Mouse (Mus musculus): ENCODE data around the gene Srgap2.

Srgap2 gene

DNA sequence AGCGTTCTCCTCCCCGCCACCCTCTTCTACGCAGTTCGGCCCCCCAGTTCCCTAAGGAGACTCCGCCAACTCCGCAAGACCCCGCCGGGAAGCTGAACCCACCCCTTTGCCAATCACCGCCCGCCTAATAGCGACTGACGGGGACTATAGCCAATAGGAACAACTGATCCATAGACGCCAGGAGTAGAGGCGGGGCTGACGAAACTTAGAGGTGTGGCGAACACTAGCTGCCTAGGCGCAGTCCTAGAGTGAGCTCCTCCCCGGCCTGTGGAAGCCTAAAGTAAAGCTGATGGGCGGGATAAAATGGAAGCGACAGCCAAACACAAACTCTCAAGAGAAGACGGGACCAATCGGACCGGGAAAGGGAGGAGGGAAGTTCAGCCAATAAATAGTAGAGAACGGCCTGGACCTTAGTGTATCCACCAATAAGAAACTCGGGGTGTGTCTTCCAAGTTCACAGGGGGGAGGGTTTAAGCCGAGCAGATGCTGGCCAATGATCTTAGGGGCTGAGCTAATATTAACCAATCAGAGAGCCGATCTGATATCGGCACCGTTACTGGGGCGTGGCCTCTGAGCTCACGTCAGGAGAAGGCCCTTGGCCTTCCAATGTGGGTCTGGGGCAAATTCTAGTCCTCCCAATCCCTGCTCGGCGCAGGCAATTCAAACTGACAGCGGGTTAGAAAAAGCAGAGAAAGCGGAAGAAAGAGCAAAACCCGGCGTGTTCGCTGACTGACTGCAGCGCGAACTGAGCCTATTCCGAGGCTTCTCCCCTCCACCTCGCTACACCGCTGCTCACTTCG lies at the start of gene Srgap2, which contains the start of gene Fam72a:
TSS of gene Srgap2 (minus strand) at position 72 of the 800 bp plus-strand sequence.
TSS of gene Fam72a (plus strand) at position 623 of the 800 bp plus-strand sequence.
- peak; percentile 99 to 100 for DNase-seq (ENCODE audit: low spot score in 2 of 2)

DNA sequence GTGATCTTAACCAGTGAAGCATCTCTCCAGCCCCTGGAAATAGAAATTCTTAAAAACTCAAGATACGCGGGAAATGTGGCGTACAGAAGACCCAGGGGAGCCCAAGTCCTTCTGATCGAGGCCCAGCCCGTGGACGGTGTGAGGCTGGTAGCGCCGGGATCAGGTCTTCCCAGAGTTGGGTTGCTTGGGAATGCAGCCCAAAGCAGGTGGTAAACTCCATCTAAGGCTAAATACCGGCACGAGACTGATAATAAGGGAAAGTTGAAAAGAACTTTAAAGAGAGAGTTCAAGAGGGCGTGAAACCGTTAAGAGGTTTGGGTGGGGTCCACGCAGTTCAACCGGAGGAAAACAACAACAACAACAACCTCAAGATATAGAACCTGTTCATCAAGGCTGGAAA lies 46.6 kb upstream of the Srgap2 start:
- DNase-seq (ENCODE audit: low spot score in 2 of 2) = no peak

DNA sequence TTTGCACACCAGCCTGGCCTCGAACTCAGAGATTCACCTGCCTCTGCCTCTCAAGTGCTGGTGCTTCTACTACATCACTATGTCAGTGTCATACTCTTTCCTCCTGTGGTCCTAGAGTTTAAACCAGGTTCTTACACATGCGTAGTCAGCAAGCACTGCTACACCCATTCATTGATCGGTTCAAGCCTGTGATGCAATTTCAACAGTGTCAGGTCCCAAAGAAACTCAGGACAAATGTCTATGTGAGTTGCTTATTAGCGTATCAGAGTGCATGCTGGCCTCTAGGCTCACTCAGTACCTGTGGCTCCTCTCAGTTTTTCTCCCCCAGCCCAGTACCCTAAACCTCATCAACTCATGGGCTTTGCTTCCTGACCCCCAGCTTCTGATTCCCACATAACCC lies 43.2 kb upstream of the Srgap2 start:
- DNase-seq (ENCODE audit: low spot score in 2 of 2) = no peak

DNA sequence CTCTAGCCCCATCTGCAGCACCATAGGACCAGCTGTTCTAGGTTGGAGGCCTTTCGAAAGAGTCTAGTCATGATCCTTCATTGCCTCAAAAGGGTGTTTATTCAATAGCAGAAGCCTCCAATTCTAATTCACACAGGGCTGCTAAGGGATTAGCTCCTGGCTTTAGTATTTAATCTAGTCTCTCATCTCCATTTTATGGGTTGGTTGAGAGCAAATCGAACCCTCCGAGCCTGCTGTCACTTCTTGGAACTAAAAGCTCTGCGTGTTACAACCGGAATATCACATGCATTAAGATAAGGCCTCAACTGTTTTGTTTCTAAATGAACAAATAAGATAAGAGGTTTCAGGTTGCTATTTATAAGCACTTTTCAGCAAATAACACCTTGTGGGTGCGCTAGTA lies 42.6 kb upstream of the Srgap2 start:
- no peak for DNase-seq (ENCODE audit: low spot score in 2 of 2)

DNA sequence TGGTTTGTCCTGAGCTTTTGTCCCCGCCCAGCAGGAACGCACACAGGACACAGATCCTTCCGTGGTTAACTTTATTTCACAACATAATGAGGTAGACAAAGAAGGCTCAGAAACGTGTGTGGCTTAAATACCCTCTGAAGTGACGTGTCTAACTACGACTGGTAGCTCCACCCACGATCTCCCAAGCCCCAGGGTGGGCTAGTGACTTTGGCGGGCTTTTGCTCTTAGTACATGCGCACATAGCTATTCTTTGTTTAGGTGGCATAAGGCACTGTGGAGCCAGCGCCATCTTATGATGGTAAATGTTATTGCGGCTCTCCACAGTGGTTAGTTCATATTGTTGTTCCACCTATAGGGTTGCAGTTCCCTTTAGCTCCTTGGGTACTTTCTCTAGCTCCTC lies 38.9 kb upstream of the Srgap2 start:
- DNase-seq (ENCODE audit: low spot score in 2 of 2) = peak in 1 of 2 experiments; percentile 36

DNA sequence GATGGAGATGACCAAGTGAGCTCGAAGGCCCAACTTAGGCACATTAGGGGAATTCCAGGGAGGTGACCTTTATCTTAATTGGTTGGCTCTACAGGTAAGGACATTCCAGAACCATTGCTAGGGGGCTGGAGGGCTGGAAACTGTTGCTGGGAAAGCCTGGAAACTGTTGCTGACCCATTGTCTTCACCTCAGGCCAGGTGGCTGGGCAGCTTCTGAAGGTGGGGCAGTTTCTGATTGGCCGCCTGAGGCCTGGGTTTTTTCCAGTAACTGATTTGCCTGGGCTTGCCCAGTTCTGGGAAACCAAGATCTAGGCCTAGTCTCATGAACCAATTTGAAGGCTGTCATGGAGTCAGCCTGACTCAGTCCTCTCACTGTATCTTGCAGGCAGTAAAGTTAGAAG lies 34.9 kb upstream of the Srgap2 start:
- DNase-seq (ENCODE audit: low spot score in 2 of 2) = no peak

DNA sequence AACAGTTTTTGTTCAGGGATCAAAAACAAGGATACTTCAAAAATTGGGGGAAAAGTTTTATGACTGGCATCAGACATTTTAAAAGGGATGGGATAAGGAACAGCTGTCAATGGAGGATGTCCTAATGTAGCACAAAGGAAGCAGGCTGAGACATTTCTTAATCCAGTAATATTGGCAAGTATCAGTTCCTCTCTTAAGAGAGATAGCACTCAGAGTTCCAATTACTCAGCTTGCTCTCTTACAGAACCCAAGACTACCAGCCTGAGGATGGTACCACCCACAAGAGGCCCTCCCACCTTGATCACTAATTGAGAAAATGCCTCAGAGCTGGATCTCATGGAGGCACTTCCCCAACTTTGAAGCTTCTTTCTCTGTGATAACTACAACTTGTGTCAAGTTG lies 33.3 kb upstream of the Srgap2 start:
- DNase-seq (ENCODE audit: low spot score in 2 of 2) = no peak

DNA sequence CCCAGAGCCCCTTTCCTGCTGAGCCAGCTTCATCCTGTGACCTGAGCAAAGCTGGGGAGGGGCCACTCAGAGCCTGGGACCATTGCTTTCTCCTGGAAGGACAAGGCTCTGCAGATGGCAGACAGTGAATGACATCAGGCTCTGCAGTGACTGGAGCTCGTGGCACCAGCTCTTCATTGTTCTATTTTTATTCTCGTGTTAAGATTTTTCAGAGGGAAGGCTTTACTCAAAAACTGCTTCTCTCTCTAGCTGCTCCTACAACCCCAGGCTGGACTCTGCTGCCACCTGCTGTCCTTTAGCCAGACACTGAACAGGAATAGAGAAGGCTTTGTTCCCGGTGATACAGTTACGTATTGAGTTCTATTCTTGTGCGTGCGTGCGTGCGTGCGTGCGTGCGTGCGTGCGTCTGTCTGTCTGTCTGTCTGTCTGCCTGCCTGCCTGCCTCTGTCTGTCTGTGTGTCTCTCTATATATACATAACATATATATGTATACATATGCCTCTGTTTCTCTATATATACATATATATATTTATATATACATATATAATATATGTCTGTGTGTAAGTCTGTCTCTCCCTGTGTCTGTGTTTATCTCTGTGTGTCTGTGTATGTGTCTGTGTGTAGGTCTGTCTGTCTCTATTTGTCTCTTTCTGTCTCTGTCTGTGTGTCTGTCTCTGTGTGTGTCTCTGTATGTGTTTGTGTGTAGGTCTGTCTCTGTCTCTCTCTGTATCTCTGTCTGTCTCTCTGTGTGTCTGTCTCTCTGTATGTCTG lies 28.1 kb upstream of the Srgap2 start:
- peak; percentile 73 to 84 for DNase-seq (ENCODE audit: low spot score in 2 of 2)

DNA sequence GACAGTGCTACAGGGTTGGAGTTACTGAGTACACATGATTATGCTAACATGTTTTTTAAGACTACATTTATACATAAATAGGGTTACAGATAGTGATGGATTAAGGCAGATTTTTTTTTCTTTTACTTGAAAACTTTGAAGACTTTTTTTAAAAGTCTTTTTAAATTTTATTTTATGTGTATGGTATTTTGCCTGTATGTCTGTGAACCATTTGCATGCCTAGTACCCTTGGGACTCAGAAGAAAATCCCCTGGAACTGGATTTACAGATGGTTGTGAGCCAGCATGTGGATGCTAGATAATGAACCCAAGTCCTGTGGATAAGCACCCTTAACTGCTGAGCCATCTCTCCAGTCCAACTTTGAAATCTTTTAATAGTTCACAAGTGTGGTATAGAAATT lies 26.3 kb upstream of the Srgap2 start:
- DNase-seq (ENCODE audit: low spot score in 2 of 2) = no peak

DNA sequence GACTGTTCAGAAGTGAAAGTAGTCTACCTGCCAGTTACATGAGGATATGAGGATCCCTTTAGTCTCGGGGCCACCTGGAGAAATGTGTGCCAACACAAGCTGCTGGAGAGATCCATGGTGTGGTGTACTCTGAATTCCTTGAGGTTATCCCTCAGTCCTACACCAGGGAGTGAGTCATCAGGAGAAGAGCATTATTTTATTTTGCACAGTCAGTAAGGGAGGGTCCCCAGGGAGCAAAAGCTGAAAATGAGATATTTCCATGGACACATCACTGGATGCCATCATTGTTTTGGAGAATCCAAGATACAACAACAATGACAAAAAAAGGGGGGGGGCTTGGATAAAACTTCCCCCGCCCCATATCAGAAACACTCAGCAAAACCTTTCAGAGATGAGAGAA lies 24.8 kb upstream of the Srgap2 start:
- no peak for DNase-seq (ENCODE audit: low spot score in 2 of 2)

DNA sequence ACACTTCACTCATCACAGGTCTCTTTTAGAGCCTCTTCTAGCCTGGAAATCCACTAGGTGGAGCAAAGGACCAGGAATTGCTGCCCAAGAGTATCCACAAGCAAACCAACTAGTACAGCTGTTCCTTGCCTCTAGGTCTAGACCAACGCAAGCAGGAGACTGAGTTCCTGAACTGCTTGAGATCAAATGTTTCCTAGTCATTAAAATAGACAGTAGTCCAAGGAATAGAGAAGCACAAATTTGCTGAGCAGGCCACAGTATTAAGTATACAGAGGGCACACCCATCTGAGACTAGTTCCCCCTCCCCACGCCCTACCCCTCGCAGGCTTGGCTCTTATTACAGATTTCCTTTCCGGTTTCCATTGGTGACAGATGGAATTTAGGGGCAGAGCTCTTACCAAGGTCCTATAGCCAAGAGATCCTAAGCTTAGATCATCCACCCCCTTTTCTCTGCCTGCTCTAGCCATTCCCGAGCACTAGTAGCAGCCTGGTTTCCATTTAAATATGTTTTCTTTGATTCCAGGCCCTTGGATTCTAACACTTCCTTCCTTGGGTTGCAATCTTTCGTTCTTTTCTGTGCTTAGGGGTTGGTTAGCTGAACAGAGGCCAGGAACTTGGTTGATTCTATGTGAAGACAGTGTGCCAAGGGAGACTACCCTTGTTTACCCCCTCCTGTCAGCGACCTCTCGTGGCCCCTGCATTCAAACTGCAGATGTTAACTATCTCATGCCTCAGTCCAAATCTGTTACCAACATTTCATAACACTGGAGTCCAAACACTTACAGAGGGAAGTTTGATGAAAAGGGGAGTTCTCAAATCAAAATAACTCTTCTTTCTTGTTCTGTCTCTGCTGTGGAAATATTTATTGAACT lies 21.6 kb upstream of the Srgap2 start:
- DNase-seq (ENCODE audit: low spot score in 2 of 2) = peak in 1 of 2 experiments; percentile 59

DNA sequence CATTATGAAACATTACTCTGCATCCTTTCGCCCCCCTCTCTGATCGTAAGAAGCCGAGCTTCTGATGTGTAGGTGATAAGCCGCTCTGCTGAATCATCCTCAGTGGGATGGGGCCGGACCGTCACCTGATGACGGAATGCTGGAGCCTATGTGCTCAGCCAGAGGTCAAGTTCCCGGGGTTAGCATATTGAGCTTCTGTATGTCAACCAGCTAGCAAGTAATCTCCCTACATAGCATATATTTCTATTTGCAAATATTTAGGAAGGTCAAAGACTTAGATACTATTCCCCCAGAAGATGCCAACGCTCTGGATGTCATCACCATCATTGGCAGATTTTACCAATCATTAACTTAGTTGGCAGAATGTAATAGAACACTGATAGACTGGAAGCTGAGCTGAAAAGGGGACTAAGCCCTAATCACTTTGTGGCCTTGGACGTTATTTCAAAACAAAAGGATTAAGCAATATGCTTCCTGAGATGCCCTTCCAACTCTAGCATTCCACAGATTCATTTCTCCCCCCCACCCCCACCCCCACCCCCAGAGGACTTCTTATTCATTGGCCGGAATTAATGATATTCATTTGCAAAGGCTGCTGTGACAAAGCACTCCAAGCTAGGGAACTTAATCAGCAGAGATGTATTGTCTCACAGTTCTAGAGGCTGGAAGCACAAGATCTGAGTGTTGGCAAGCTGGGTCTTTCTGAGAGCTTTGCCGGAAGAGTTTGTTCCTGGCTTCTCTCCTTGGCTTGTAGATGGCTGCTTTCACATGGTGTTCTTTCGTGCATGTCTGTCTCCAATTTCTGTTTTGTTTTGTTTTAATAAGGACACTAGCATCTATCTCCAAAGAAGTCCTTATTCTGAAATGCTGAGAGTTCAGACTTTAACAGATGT lies 19.9 kb upstream of the Srgap2 start:
- DNase-seq (ENCODE audit: low spot score in 2 of 2) = no peak

DNA sequence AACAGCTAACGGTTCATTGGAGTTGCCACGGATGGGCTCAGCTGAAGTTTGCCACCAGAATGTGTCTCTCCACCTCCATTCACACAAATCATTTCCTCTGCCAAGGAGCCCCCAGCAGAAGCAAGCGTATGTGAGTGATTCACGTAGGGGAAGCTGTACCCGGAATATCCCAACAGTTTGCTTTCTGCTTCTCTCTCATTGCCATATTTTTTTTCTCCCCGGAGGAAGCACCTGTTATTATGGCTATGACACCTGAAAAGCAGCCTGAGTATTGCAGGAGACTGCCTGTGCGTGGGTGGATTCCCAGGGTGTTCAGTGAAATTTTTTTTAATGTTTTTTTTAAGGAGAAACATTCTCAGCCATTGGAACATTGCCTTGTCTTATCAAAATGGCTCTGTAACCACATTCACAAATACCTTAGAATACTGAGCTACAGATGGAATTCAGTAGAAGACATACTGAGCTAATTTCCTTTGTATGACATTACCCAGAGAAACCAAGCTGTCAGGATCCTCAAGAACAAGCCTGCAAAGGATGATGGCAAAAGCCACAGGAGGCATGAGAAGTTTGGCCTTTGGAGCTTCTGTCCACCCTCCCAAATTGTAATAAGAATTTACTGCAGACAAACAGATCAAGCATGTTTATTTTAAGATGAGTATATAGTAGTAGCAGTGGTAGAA lies 16.9 kb upstream of the Srgap2 start:
- no peak for DNase-seq (ENCODE audit: low spot score in 2 of 2)

DNA sequence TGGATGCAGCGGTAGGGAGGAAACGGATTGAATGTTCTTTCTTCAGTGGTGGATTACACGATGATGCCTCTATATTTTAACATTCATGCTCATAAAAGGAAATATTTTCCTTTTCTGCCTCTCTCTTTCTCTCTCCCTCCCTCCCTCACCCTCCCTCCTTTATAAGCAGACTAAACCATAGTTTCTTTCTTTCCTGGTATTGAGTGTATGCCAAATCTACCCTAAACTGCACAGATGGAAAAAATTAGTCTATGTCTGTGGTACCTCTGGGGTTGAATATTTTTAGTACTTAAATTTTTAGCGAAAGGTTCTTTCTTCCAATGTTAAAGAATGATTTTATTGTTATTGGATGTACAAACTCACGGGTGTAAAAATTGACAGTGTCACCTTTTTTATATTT lies 14.8 kb upstream of the Srgap2 start:
- DNase-seq (ENCODE audit: low spot score in 2 of 2) = no peak

DNA sequence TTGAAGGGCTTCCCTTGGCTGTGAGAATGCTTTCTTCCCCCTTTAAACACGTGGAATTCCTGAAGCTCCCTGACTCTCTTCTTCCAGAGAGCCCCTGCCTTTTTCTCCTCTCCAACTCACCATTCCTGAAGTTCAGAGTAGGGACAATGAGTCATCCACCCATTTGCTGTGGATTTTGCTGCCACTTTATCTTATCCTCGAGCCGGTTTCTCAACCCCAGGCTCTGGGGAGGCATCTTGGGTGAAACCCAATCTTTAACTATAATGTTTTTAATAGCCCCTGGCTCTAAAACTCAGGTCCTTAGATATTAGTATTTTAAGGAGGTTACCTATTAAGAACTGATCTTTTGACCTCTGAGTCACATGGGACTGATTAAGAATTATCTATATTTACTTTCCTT lies 14.3 kb upstream of the Srgap2 start:
- no peak for DNase-seq (ENCODE audit: low spot score in 2 of 2)

DNA sequence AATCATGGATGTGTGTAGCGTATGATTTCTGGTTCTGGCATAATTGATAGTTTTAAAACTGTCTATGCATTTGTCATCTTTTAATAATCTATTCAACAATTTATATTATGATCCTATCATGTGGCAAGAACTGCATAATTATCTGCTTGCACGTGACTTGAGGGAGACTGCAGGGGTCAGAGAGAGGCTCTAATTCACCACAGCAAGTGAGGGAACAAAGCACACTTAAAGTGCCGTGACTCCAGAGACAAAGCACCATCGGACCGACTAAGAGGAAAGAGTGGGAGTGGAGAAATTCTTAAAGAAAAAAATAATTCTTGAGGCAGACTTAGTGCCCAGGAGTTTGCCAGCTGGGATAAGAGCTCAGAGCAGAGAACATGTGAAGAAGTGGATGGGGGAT lies 13.6 kb upstream of the Srgap2 start:
- DNase-seq (ENCODE audit: low spot score in 2 of 2) = no peak

DNA sequence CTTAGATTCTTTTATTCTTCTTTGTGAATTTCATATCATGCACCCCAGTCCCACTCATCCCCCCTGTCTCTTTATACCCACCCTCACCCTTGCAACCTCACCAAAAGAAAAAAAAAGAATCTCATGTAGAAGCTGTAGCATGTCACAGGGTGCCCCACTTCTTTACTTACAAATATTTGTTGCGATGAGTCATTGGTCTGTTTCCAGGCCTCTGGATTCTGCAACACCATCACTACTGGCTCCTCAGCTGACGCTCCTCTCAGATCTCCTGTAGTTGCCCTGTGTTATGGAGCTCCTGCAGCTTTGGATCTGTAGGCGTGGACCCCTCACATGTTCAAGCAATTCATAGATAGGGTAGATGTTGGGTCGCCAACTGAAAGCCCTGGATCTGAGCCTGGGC lies 12.6 kb upstream of the Srgap2 start:
- DNase-seq (ENCODE audit: low spot score in 2 of 2) = no peak

DNA sequence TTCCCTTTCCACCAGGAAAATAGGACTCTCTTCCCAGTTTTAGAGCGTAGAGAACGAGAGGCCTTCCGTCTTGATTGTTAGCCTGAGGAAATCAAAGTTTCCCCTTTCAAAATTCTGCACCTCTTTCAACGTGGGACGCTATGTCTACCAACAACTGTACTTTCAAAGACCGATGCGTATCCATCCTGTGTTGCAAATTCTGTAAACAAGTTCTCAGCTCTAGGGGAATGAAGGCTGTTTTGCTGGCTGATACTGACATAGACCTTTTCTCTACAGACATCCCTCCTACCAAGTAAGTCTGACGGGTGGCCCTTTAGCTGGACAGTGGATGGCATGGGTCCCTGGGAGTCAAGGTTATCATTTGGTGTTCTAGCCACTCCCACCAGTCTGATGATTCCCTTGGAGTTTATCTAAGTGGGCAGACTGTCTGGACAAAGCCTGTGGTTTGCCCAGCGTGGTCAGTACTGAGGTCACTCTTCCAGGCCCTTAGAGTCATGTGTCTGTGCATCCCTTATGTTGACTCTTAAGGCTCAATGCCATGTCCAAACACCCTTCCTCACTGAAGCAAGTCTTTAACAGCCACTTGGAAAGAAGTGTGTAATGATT lies 1.5 kb upstream of the Srgap2 start:
- no peak for DNase-seq (ENCODE audit: low spot score in 2 of 2)

DNA sequence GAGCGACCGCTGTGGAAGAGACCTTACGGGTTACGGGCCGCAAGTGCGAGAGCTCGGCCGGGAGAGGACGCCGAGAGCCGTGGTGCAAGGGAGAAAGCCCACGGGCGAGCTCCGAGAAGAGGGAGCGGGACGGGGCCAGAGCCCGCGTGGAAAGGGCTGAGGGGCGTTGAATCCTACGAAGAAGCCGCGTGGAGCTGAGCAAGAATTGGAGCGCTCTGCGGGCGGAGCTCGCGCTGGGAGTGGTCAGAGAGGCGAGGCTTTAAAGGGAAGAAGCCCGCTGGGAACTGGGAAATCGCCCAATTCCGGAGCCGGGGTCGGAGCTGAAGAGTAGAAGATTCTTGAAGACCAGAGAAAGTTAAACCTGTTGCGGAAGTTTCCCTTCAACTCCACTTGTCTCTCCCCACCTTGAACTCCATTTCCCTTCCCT lies 942 bp upstream of the Srgap2 start:
- DNase-seq (ENCODE audit: low spot score in 2 of 2) = peak in 1 of 2 experiments; percentile 42
